Mouse (Mus musculus) gastrocnemius, adult 18-20 months (tissue): Measurements from ENCODE around the gene Krtap2-4. TPM values are rescaled to one million over a fixed set of nuclear protein-coding genes. Genes with fewer than 3 reads are reported as not detected.
"Not testable (repeated sequence)": the region's sequence is repeated elsewhere in the genome, so short reads cannot be mapped to it uniquely, and the experiment has no call there.

ENCODE experiments used
- DNase-seq: peaks from one replicate; pipeline ENCODE4 v3.0.0; 2021; ENCODE audit warnings: low spot score
- long read RNA-seq, 2 experiments: library from polyadenylated mRNA; stranded (forward); transcript quantifications; one replicate each; pipeline ENCODE4 v2.0.0; 2021
- total RNA-seq, 2 experiments: library from RNA; stranded (reverse); gene quantifications; 2 replicates each; pipeline ENCODE4 v1.2.3; 2021

The Krtap2-4 gene
- total RNA-seq = not detected
- long read RNA-seq, experiment 1 = 0 reads
- long read RNA-seq, experiment 2 = 0 reads

- DNase-seq = no peak
Measured at GRCm38 (mm10) chr11:99614796-99615363, at the start of gene Krtap2-4. Krtap2-4 (minus strand) TSS chr11:99614846.

GRCm38 (mm10) chr11:99662802-99663201 lies 48.2 kb upstream of the Krtap2-4 start:
- DNase-seq = no peak

GRCm38 (mm10) chr11:99659256-99659655 lies 44.6 kb upstream of the Krtap2-4 start:
- no peak for DNase-seq

GRCm38 (mm10) chr11:99658467-99659010 lies 43.9 kb upstream of the Krtap2-4 start, which contains the start of gene Gm11563:
Gm11563 (minus strand) TSS chr11:99658960.
- DNase-seq = not testable (repeated sequence)

- no peak for DNase-seq
Measured at GRCm38 (mm10) chr11:99657051-99657450, 42.4 kb upstream of the Krtap2-4 start.

GRCm38 (mm10) chr11:99650136-99650535 lies 35.5 kb upstream of the Krtap2-4 start, which contains the start of gene Gm11555:
Gm11555 (minus strand) TSS chr11:99650236.
- no peak for DNase-seq

GRCm38 (mm10) chr11:99646444-99646843 lies 31.8 kb upstream of the Krtap2-4 start:
- no peak for DNase-seq

GRCm38 (mm10) chr11:99644351-99644750 lies 29.7 kb upstream of the Krtap2-4 start:
- no peak for DNase-seq

GRCm38 (mm10) chr11:99643635-99644139 lies 29.0 kb upstream of the Krtap2-4 start, which contains the start of gene Krtap4-7:
Krtap4-7 (minus strand) TSS chr11:99644089.
- DNase-seq = not testable (repeated sequence)

- no peak for DNase-seq
Measured at GRCm38 (mm10) chr11:99640926-99641325, 26.3 kb upstream of the Krtap2-4 start.

GRCm38 (mm10) chr11:99637086-99637485 lies 22.4 kb upstream of the Krtap2-4 start:
- no peak for DNase-seq

GRCm38 (mm10) chr11:99634653-99635134 lies 20.0 kb upstream of the Krtap2-4 start, which contains the start of gene Krtap4-2:
Krtap4-2 (minus strand) TSS chr11:99635084.
- DNase-seq = no peak

GRCm38 (mm10) chr11:99633293-99633692 lies 18.6 kb upstream of the Krtap2-4 start:
- DNase-seq = no peak

- DNase-seq = no peak
Measured at GRCm38 (mm10) chr11:99630890-99631289, 16.2 kb upstream of the Krtap2-4 start.

GRCm38 (mm10) chr11:99628138-99628537 lies 13.5 kb upstream of the Krtap2-4 start, which contains the start of gene Krtap4-1:
Krtap4-1 (minus strand) TSS chr11:99628238.
- DNase-seq = no peak

GRCm38 (mm10) chr11:99620335-99620734 lies 5.7 kb upstream of the Krtap2-4 start, which contains the start of gene Gm11562:
Gm11562 (minus strand) TSS chr11:99620435.
- DNase-seq = no peak

GRCm38 (mm10) chr11:99610089-99610488 lies 4.6 kb downstream of the Krtap2-4 start, which contains the start of gene Gm11937:
Gm11937 (minus strand) TSS chr11:99610189.
- not testable (repeated sequence) for DNase-seq

GRCm38 (mm10) chr11:99609126-99609525 lies 5.5 kb downstream of the Krtap2-4 start:
- DNase-seq = no peak

GRCm38 (mm10) chr11:99603208-99603607 lies 11.4 kb downstream of the Krtap2-4 start, which contains the start of gene Gm11938:
Gm11938 (minus strand) TSS chr11:99603308.
- DNase-seq = not testable (repeated sequence)

GRCm38 (mm10) chr11:99597742-99598141 lies 16.9 kb downstream of the Krtap2-4 start, which contains the start of gene Krtap9-3:
Krtap9-3 (minus strand) TSS chr11:99598105.
- DNase-seq = not testable (repeated sequence)

GRCm38 (mm10) chr11:99590981-99591380 lies 23.7 kb downstream of the Krtap2-4 start, which contains the start of gene Krtap1-3:
Krtap1-3 (minus strand) TSS chr11:99591339.
- DNase-seq = no peak

- no peak for DNase-seq
Measured at GRCm38 (mm10) chr11:99585096-99585495, 29.6 kb downstream of the Krtap2-4 start.
